23 mouse cellular contexts compared by ENCODE assay signal in genomic region chr7:73144846-73145245, GRCm38 (mm10).
A peak's percentile ranks its signal among the peaks of the same experiment; 100 is the strongest.
DNase-seq lines count a peak whose midpoint lies in the region; ATAC-seq lines count a peak whose summit lies in the region.
"Had no signal": no experiment of that assay in that cellular context is flagged by ENCODE, and none has a peak within 500 bp of the region (broad histone marks: within the 10 kb centered on the region; RNA-seq: fewer than 3 reads in every experiment).

No protein-coding gene starts in this region.

- H3K36me3 ChIP-seq in forebrain, embryonic 10.5 days (replicated peaks) = no peaks in the 10 kb centered on the region
- no peaks in the 10 kb centered on the region for H3K36me3 ChIP-seq in forebrain, embryonic 13.5 days (ENCODE audit: poor library complexity, severe bottlenecking)
- no peaks in the 10 kb centered on the region for H3K36me3 ChIP-seq in heart, embryonic 11.5 days (ENCODE audit: control insufficient read depth, insufficient read depth, low read length)
- H3K36me3 ChIP-seq in midbrain, embryonic 10.5 days = no peaks in the 10 kb centered on the region
- H3K36me3 ChIP-seq in midbrain, embryonic 11.5 days (ENCODE audit: control insufficient read depth, insufficient read depth, low read length) = no peaks in the 10 kb centered on the region
- H3K36me3 ChIP-seq: embryonic facial prominence, embryonic 10.5 days; embryonic facial prominence, embryonic 12.5 days; G1E had no signal

- no peak overlapping the region for H3K4me2 ChIP-seq in forebrain, embryonic 13.5 days
- H3K4me2 ChIP-seq in heart, embryonic 11.5 days = no peak overlapping the region
- no peak overlapping the region for H3K4me2 ChIP-seq in midbrain, embryonic 11.5 days
- H3K4me2 ChIP-seq: embryonic facial prominence, embryonic 12.5 days had no signal

- no peak overlapping the region for H3K4me3 ChIP-seq in forebrain, embryonic 10.5 days
- H3K4me3 ChIP-seq in forebrain, embryonic 13.5 days = no peak overlapping the region
- no peak overlapping the region for H3K4me3 ChIP-seq in heart, embryonic 11.5 days (ENCODE audit: low read depth, low read length)
- H3K4me3 ChIP-seq in midbrain, embryonic 10.5 days = no peak overlapping the region
- no peak overlapping the region for H3K4me3 ChIP-seq in midbrain, embryonic 11.5 days (ENCODE audit: low read depth, low read length)
- H3K4me3 ChIP-seq: embryonic facial prominence, embryonic 10.5 days; embryonic facial prominence, embryonic 12.5 days had no signal

- H3K4me1 ChIP-seq in forebrain, embryonic 10.5 days = peaks cover 77% of the 10 kb centered on the region
- H3K4me1 ChIP-seq in forebrain, embryonic 13.5 days = peaks cover 47% of the 10 kb centered on the region
- no peaks in the 10 kb centered on the region for H3K4me1 ChIP-seq in heart, embryonic 11.5 days (ENCODE audit: control insufficient read depth, insufficient read depth, low read length)
- peaks cover 79% of the 10 kb centered on the region for H3K4me1 ChIP-seq in midbrain, embryonic 10.5 days
- H3K4me1 ChIP-seq in midbrain, embryonic 11.5 days (ENCODE audit: control insufficient read depth, insufficient read depth, low read length) = peaks cover 33% of the 10 kb centered on the region

- no peak overlapping the region for H3K9ac ChIP-seq in forebrain, embryonic 13.5 days
- no peak overlapping the region for H3K9ac ChIP-seq in heart, embryonic 11.5 days (ENCODE audit: low read depth, low read length)
- no peak overlapping the region for H3K9ac ChIP-seq in midbrain, embryonic 11.5 days (ENCODE audit: low read length)
- H3K9ac ChIP-seq: embryonic facial prominence, embryonic 12.5 days; forebrain, postnatal 0 days had no signal

- no peak for ATAC-seq in forebrain, embryonic 13.5 days
- no peak for ATAC-seq in heart, embryonic 11.5 days (replicated peaks; ENCODE audit: insufficient number of reproducible peaks, low FRiP score, low TSS enrichment)
- no peak for ATAC-seq in midbrain, embryonic 11.5 days (ENCODE audit: low FRiP score)
- ATAC-seq: activated CD4-positive, CD25-positive, alpha-beta regulatory T cell, adult 4 months; CD4-positive, CD25-positive, alpha-beta regulatory T cell, adult 4 months; Patski had no signal

- 36% methylated on average over 4 of the region's 4 CpGs for WGBS in forebrain, embryonic 10.5 days
- 40% methylated on average over 4 of the region's 4 CpGs for WGBS in forebrain, embryonic 13.5 days
- 38% methylated on average over 4 of the region's 4 CpGs for WGBS in heart, embryonic 11.5 days (ENCODE audit: insufficient replicate concordance)
- WGBS in midbrain, embryonic 10.5 days = 45% methylated on average over 4 of the region's 4 CpGs
- WGBS in midbrain, embryonic 11.5 days = 49% methylated on average over 4 of the region's 4 CpGs

- no peak for DNase-seq in forebrain, embryonic 10.5 days (ENCODE audit: extremely low spot score, low spot score)
- peak; percentile 79 for DNase-seq in heart, adult 11 months
- no peak for DNase-seq in midbrain, embryonic 10.5 days (ENCODE audit: low spot score)
- DNase-seq in midbrain, embryonic 11.5 days (ENCODE audit: low spot score, missing footprints) = no peak
- DNase-seq: adrenal gland, adult 8-10 months; adrenal gland, postnatal 14 days; adrenal gland, postnatal 36 days; B cell, adult 2 months; cerebellum, adult 11-12 months; cerebellum, adult 2 months; cerebellum, adult 9-10 months; cerebellum, postnatal 10 days; cerebellum, postnatal 25 days had no signal

- H3K9me3 ChIP-seq in forebrain, embryonic 10.5 days = no peaks in the 10 kb centered on the region
- no peaks in the 10 kb centered on the region for H3K9me3 ChIP-seq in forebrain, embryonic 13.5 days (replicated peaks)
- H3K9me3 ChIP-seq in heart, embryonic 11.5 days (replicated peaks; ENCODE audit: control insufficient read depth, low read length) = no peaks in the 10 kb centered on the region
- H3K9me3 ChIP-seq in midbrain, embryonic 10.5 days (replicated peaks) = no peaks in the 10 kb centered on the region
- H3K9me3 ChIP-seq in midbrain, embryonic 11.5 days (ENCODE audit: control insufficient read depth, low read length) = no peaks in the 10 kb centered on the region
- H3K9me3 ChIP-seq: embryonic facial prominence, embryonic 10.5 days; embryonic facial prominence, embryonic 12.5 days had no signal

- H3K27ac ChIP-seq in forebrain, embryonic 10.5 days = peak overlapping the region; percentile 60
- no peak overlapping the region for H3K27ac ChIP-seq in forebrain, embryonic 13.5 days
- no peak overlapping the region for H3K27ac ChIP-seq in heart, embryonic 11.5 days (ENCODE audit: low read depth, low read length)
- peak overlapping the region; percentile 93 for H3K27ac ChIP-seq in midbrain, embryonic 10.5 days (replicated peaks)
- H3K27ac ChIP-seq in midbrain, embryonic 11.5 days (ENCODE audit: low read depth, low read length) = no peak overlapping the region
- H3K27ac ChIP-seq: embryonic facial prominence, embryonic 12.5 days had no signal

- H3K27me3 ChIP-seq in forebrain, embryonic 10.5 days (ENCODE audit: poor library complexity, severe bottlenecking) = peaks cover 65% of the 10 kb centered on the region
- H3K27me3 ChIP-seq in forebrain, embryonic 13.5 days = no peaks in the 10 kb centered on the region
- H3K27me3 ChIP-seq in heart, embryonic 11.5 days (ENCODE audit: control insufficient read depth, insufficient read depth, low read length) = peaks cover 16% of the 10 kb centered on the region
- peaks cover 2% of the 10 kb centered on the region; the same call in 1 of the 2 replicates for H3K27me3 ChIP-seq in midbrain, embryonic 10.5 days (ENCODE audit: low read depth, poor library complexity, severe bottlenecking)
- no peaks in the 10 kb centered on the region for H3K27me3 ChIP-seq in midbrain, embryonic 11.5 days (ENCODE audit: control insufficient read depth, insufficient read depth, low read length)
- H3K27me3 ChIP-seq: CH12.LX; embryonic facial prominence, embryonic 12.5 days; Patski had no signal

Comparison
In these comparisons a context has a peak if more than half of its experiments do, and no peak if none do; other contexts are left out.
1. H3K27ac ChIP-seq: peak in forebrain, embryonic 10.5 days (single experiment) and midbrain, embryonic 10.5 days (single experiment); none in forebrain, embryonic 13.5 days (single experiment), heart, embryonic 11.5 days (single experiment) and midbrain, embryonic 11.5 days (single experiment).